Mouse (Mus musculus) ES-E14 (cell line): ENCODE measurements around the gene Mycn.

Source experiments
- CHD2 ChIP-seq: IDR thresholded peaks from 2 replicates; pipeline ENCODE4 v1.6.1; 2014; ENCODE audit warnings: mild to moderate bottlenecking, low read depth, low read length, inconsistent platforms
- HCFC1 ChIP-seq: IDR thresholded peaks from 2 replicates; pipeline ENCODE4 v1.6.1; 2012; ENCODE audit warnings: low read length, inconsistent platforms, borderline replicate concordance; ENCODE audit not compliant: insufficient read depth
- MAFK ChIP-seq: IDR thresholded peaks from 2 replicates; pipeline ENCODE4 v1.6.1; 2014; ENCODE audit warnings: mild to moderate bottlenecking, low read depth, low read length, inconsistent platforms; ENCODE audit not compliant: insufficient read depth
- ZC3H11A ChIP-seq: IDR thresholded peaks from 2 replicates; pipeline ENCODE4 v1.6.1; 2012; ENCODE audit warnings: low read depth, mild to moderate bottlenecking, inconsistent platforms, low read length, borderline replicate concordance
- ZNF384 ChIP-seq: IDR thresholded peaks from 2 replicates; pipeline ENCODE4 v1.6.1; 2012; ENCODE audit warnings: low read depth, low read length, inconsistent platforms

DNA sequence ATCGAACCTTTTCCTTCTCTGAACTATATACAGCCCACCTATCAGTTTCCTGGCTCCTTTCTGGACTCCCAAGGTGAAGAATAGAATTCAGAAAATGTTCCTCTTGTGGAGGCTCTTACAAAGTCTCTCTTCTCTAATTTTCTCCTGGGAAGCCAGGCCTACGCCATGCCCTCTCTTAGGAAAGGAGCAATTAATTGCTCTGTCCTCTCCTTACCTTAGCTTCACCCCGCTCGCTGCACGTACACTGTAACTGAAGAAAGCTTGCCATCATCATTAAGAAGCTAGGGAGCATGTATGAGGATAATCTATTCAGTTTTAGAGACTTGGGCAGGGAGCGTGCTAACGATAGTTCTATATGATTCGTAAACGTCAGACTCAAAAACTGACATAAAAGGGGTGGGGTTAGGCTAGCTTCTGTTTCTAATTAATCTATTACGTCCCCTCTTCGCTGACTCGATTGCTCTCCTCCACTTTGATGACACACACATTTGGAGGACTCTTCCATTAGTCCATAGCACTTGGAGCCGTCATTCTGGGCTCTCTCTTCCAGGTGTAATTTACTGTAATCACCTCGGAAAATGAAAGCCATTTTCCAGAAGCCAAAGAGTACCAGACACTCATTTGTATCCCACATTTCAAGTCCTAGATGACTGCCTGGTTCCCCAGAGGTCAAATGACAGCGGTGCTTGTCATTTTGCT is 55.4 kb downstream of the Mycn start:
- TF ChIP-seq HCFC1 (no peak), ZC3H11A (no peak), ZNF384 (no peak), MAFK (no peak), CHD2 (no peak)
